Mouse (Mus musculus) adrenal gland (tissue): ENCODE results near the gene Klhl8.

ENCODE experiments used
- intact Hi-C: fragments of 180-260 bp; cut with DNase I; formaldehyde crosslinking; loops from one replicate; pipeline ENCODE4 v1.15.1; 2025

Klhl8 gene

GRCm38 (mm10) chr5:103816718-103817117, 94.3 kb downstream of the Klhl8 start:
- intact Hi-C loops = loop anchor here (5.0 kb wide), 3 partner anchors 34 to 134 kb away; no protein-coding TSS in a partner anchor

GRCm38 (mm10) chr5:103815249-103815617, 95.8 kb downstream of the Klhl8 start:
- intact Hi-C loops = loop anchor here (5.0 kb wide), 3 partner anchors 33 to 133 kb away; no protein-coding TSS in a partner anchor

GRCm38 (mm10) chr5:103814551-103815248, 96.4 kb downstream of the Klhl8 start:
- intact Hi-C loops = loop anchor here (5.0 kb wide), 3 partner anchors 32 to 132 kb away; no protein-coding TSS in a partner anchor

GRCm38 (mm10) chr5:103813997-103814542, 97.0 kb downstream of the Klhl8 start:
- intact Hi-C loops = no loop called here

- intact Hi-C loops = no loop called here
These were observed 97.8 kb downstream of the Klhl8 start for GRCm38 (mm10) chr5:103813291-103813690.
